Mouse (Mus musculus) cerebellum, postnatal 10 days (tissue): ENCODE data around the gene Dtx3.
A peak's percentile ranks its signal among the peaks of the same experiment; 100 is the strongest.

Experiments used
- DNase-seq, 2 experiments: peaks; one replicate each; pipeline ENCODE4 v3.0.0; 2021; ENCODE audit warnings: mixed read lengths in 2 of 2

The Dtx3 gene

DNA sequence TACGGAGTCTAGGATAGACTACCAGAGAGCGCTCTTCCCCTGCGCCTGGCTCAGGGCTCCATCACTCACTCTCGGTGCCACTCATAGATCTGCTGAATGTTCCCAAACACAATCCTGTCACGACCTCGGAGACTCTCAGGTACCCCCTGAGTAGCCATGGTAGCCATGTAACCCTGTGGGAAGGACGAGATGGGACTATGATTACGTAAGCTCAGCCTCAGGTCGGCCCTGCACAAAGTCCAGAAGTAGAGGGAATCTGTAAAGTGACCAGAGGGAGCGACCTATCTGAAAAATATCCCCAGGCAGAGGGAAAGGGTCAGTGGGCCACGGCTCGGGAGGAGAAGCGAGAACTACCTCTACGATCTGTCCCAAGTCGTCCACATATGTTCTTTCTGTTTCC is 10.0 kb downstream of the Dtx3 start:
- no peak for DNase-seq

DNA sequence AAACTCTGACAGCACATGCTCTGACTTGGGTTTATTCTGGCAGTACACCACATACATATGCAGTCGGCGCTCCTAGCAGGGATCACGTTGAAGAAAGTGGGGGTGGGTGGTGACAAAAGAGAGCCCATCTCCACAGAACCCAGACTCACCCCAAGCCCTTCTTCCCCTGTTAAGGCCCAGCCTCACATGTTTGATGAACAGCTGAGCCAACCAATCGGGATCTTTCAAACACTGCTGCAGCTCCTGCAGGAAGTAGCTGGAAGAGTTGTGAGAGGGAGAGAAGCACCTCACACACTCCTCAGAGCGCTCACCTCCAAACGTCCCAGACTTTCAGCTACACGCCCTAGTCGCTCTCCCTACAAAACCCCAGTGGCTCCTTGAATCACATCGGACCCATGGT is 10.4 kb downstream of the Dtx3 start:
- DNase-seq: peak in 1 of 2 experiments; percentile 31

DNA sequence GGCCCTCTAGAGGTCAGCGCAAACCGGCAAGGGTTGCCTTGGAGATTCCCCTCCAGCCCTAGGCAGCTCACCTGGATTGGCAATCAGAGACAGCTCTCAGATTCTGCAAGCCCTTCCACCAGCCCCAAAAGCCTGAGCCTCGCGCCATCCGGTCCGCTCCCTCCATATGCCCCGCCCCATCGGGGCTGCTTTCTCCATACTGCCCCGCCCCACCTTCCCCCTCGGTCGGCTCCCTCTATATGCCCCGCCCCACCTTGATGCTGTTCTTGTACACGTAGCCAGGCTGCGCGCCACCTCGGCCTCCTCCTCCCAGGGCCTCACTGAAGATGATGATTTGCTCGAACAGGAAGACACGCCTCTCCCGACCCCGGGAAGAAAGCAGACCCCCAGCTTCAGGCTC is 11.8 kb downstream of the Dtx3 start:
- DNase-seq: peak; percentile 25 to 31

DNA sequence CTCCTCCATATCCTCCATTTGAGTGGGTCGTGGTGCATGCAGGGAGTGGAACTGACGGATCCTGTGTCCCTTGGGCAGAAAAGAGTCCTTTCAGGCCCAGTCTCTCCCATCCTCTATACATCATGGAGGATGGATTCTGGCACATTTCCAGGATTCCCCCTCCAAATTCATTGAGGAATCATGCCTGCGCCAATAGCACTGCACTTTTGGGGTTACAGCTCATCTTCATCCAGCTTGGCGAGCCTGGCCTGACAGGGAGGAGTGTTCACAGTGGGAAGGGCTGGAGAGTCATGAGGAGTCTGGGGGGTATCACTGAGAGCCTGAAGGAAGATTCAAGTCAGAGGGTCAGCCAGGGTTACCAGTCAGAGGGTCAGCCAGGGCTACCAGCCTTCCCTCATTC is 12.9 kb downstream of the Dtx3 start:
- DNase-seq: peak in 1 of 2 experiments; percentile 17

DNA sequence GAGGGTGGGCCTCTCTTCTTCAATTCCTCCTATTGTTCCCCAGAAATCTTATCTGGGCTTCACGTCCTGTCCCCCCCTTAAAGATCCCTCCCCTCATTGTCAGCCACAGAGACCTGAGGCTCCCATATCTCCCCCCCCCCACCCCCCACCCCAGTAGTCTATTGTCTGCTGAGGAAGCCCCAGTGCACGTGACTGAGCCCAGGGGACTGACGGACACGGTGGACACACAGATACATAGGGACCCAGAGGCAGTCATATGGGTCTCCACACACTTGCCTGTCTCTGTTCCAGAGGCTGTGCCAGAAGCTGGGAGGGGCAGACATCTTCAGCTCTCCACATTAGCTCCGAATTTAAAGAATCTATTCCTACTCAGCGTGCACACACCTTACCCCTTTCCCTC is 14.0 kb downstream of the Dtx3 start:
- DNase-seq: no peak

DNA sequence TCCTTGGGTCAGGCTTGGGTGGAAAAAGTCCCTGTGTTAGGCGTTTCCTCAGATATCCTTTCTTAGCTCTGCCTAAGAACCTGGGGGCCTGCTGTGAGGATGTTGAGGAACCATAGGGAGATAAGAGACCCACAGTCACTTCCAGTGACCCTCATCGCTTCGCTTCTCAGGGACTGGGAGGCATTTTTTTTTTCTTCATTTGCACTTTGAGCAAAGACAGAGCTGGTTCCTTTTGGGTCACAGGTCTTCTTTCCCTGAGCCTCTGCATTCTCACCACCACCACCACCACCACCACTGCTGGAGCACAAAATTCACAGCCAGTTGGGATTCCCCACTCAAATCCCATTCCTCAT is 14.9 kb downstream of the Dtx3 start:
- no peak for DNase-seq

DNA sequence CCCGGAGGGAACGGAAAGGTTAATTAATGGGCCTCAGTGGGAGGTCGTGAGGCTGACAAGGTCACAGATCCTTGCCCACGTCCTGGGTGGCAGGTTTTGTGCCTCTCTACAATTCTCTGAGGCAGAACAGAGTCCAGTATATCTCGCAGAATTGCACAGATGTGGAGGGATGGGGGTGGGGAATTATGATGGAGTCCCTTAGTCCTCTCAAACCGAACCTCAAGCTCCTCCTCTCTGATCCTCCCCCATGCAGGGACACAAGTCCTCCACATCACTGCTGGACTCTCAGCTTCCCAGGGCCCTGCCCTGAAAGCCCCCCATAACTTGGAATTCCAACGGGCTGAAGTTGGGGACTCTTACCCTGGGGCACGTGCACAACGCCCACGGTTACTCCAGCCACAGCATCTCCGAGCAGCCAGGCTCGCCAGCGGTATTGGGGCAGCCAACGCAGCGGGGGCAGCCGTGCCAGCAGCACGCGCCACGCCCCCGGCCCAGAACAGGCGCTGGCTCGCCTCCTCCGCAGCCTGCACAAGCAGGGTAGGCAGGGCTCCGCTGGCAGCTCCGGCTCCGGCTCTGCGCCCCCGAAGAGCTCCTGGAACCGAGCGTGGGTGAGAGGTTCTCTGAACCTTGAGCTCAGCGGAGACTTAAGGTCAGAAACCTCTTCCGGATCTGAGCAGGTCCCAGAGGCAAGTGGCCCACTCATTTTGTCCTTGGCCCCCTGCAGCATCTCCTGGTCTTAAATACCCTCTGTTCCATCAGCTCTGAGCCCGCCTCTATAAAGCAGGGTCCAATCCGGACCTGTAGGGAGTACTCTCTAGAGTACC is 15.4 kb downstream of the Dtx3 start, which contains the start of gene Slc26a10:
TSS of gene Slc26a10 (minus strand) at position 775 of the 824 bp plus-strand sequence.
- DNase-seq: peak; percentile 65 to 79

DNA sequence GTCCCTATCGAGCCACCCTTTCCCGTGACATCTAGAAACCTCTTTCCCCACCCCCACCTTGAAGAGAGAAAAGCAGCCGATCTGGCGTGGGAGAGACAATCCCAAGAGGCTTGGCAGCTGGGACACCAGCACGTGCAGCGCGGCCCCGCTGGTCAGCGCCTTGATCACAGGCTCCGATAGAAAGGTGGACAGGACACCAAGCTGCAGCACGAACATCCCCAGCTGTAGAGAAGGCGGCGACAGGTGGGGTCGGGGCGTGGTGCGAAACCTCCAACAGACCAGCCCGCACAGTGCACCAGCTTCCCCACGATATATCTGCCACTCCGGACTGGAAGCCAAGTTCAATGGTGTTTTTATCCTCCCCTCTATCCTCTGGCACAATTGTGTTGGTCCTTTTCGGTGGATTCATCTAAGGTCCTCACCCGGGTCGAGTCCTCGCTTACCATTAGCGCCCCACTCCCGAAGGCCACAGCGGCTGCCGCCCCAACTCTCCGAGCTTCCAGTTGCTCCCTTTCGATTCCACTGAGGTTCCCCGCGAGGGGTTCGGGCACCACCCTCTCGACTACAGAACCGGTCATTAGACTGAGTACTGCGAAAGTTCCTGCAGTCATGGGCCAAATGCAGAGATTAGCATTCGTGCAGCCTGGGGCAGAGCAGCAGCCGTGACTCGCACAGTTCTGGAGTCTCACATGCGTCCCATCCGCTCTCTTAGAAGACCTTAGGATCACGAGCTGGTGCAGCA is 17.1 kb downstream of the Dtx3 start:
- DNase-seq: peak; percentile 23 to 40

DNA sequence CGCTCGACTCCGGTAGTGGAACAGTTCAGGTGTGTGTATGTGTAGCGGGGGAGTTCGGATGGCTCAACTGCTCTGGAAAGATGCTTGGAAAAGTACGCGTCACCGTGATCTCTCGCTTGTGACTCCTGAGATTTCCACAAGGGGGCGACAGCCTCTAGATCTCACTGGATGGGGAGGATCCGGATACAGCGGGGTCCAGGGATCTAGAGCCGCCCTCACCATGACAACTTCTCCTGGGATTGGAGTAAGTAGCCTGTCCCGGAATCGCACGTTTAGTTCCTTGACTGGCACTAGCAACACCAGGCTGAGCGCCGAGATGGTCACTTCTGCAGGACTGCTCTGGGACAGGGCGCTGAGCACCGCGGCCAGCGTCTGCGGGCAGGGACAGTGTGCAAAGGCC is 17.8 kb downstream of the Dtx3 start:
- DNase-seq: peak; percentile 89 to 92

DNA sequence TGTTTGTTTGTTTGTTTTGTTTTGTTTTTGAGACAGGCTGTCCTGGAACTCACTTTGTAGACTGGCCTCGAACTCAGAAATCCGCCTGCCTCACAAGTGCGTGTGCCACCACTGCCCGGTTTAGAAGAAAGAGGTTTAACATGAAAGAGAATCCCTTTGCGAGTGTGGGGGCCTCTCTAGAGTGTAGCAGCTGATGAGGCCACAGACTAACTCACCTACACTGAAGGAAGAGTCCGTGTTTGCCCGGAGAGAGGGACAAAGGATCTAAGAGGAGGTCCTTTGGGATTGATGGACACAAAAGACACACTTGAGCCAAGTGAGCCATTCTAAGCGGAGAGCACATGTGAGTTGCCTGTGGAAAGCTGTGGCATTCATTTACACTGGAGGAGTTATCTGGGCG is 18.3 kb downstream of the Dtx3 start:
- no peak for DNase-seq

DNA sequence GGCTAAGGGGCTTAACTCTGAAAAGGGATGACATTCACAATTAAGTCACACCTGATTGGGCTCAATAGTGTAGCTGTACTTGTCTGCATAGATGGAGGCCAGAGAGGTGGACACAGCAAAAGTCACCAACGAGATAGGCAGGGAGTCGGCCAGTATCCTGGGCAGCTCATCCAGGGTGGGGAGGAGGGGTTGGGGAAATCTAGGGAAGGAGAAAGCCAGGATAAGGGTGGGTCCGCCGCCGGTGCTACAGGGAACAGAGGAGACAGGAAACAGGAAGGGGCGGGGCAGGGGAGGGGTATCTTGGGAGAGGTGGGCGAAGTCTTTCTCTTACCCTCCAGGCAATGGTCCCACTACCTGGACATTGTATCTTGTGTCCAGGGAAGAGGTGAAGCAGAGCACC is 18.8 kb downstream of the Dtx3 start:
- peak in 1 of 2 experiments; percentile 7 for DNase-seq

DNA sequence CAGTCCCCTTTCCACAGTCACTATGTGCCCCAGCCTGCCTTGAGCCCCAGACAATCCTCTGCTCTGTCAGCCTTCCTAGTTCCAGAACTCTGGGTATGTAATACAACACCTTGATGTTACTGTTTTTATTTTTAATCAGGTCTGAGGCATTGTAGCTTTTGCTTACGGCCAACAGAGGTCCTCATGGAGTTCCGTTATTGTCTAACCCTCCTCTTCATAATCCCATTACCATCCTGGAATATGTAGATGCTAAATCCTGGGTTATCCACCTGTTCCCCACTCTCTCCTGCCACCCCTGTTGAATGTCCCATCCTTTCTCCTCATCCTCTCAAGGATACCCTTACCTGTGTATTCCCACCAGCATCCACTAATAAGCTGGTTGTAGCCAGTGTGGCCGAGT is 19.3 kb downstream of the Dtx3 start:
- DNase-seq: peak in 1 of 2 experiments; percentile 3

DNA sequence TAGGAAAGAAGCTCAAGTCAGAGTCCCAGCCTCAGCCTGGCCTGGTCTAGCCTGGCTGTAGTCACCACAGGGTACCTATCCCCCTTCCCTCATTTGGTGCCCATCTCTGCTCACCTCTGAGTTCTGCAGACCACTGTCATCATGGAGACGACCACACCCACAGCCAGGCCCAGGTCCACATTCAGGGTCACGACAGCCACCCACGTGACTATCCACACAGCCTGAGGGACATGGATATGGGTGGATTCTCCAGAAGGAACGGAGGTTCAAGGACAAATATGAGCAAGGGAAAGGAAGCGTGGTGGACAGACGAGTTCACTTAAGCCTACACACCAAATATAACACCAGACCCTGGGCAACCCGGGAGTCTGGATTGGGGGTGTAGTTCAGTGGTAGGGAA is 21.4 kb downstream of the Dtx3 start:
- DNase-seq: no peak

DNA sequence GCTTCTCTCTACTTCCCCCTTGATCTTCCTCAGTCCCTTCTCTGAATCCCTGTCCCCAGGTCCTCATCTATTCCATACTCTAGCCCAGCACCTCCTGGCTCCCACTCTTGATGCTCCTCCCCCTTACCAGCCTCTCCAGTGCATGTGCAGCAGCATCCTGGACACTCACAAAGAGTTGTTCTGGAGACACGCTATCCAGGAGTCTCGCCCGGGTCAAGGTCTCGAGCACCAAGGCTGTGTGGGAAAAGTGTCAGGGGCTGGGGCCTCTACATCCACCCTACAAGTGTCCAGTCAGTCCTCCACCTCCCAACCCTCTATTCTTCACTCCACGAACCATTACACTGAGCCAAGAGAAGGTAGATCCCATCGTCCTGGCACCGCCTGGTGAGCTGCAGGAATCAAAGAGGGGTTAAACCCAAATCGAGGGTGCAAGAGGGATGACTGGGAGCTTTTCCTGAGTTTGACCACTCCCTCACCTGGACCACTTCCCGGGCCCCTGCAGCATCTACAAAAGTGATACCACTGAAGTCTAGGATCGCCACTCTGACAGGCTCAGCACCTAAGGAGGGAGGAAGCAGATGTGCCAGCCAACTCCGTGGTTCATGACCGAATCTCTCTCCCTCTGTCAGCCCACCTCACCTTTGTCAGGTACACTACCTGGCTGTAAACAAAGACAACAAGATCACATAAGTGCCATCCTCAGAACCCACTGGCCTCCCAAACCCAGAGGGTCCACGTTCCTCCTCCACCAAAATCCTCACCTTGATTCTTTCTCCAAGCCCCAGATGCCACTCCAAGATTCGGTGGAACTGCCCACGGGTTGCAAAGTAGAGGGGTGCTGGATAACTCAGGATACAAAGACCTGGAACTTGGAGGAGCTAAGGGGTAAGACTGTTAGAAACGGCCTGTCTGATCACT is 22.1 kb downstream of the Dtx3 start:
- DNase-seq: peak in 1 of 2 experiments; percentile 11

DNA sequence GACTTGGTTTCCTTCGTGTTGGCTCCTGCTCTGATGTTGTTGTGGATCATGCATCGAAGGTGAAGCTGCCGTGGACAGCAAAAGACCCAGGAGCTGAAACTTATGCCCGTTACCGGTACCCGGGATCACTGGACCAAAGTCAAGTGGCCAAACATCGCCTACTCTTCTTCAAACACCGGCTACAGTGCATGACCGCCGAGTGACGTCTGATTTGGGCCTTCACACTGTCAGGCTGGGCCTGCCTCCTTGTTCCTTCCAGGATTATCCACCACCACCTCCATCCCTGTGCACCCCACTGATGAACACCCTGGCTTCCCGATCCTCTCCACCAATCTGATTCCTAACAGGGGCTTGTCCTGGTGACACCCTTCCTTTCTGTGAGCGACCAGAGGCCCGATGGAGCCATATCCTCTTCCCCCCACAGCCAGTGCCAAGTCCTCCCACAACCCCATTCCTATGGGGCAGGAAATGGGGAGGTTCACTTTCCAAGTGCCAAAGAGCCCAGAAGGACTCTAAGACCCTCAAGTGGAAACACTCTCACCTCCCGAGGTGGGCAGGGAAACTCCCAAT is 23.8 kb downstream of the Dtx3 start:
- no peak for DNase-seq

DNA sequence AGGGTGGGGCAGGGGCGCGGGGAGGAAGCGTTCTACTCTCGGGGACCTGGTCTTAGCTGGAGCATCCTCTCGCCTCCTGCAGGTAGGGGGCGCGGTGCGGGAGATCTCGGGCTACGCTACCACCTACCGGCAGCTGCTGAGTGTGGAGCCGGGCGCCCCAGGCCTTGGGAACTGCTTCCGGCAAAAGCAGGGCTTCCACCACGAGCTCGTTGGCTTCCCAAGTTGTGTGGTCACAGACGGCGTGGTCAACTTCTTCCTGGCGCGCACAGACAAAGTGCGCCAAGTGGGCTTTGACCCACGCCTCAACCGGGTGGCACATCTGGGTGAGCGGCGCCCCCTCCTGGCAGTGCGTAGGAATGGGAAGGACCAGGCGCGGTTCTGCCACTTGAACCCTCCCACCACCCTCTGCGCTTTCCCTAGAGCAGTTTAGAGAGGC is 24.7 kb downstream of the Dtx3 start:
- peak; percentile 76 to 78 for DNase-seq

DNA sequence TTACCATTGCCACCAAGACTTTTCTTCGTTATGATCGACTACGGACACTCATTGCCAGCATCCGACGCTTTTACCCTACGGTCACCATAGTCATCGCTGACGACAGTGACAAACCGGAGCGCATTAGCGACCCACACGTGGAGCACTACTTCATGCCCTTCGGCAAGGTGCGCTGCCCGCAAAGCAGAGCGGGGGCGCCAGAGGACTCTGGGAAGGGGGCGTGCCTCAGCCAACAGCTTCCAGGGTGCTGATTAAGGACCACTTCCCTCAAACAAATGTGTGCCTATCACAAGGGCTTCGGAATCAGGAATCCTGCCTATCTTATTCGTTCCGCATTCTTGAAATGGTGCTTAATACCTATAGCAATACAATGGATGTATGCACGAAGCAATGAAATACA is 25.5 kb downstream of the Dtx3 start:
- peak; percentile 71 for DNase-seq

DNA sequence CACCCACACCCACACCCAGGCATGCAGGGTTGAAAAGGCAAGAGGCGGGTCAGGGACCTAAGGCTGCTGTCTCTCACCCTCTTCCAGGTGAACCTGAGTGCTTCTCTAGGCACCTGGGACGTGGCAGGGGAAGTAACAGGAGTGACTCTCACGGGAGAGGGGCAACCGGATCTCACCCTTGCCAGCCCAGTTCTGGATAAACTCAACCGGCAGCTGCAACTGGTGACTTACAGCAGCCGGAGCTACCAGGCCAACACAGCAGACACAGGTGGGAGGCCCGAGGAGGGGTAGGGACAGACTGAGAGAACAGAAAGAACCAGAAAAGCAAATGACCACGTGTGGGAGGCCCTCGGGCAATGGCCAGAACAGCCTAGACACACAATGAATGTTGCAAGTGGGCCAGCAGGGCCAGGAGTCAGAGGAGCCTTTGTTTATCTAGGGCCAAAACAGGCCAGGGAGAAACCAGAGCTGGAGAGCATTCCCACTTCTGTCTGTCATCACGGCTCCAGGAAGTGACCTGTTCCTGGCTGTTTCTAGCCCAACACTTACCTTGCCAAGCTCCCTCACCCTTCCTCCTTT is 27.8 kb downstream of the Dtx3 start:
- DNase-seq: peak in 1 of 2 experiments; percentile 13

DNA sequence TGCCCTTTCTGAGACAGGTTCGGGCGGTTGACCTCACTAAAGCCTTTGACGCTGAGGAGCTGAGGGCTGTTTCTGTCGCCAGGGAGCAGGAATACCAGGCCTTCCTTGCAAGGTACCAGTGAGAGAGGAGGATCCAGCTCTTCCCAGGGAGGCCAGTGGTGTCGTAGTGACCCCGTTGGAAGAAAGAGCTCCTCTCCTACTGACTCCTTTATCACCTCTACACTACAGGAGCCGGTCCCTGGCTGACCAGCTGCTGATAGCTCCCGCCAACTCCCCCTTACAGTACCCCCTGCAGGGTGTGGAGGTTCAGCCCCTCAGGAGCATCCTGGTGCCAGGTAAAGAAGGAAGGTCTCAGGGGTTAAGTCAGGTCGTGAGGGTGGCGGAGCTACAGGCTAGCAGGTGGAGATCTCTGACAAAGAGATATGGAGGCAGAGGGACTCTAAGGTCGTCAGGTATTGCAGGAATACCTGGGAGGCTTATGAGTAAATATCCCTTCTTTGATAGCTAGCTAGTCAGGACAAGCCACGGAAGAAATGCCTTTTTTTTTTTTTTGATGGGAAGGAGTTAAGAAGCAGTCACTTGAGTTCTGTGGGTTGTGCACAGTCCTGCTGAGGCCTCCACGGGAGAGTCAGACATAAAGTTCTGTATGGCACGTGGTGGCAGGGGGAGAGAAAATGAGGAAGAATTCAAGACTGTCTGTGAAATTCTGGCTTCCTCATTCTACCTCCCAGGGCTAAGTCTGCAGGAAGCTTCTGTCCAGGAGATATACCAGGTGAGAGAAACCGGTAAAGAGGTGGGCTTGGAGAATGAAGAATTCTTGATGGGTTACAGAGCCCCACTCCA is 28.5 kb downstream of the Dtx3 start:
- DNase-seq: peak; percentile 14 to 24

DNA sequence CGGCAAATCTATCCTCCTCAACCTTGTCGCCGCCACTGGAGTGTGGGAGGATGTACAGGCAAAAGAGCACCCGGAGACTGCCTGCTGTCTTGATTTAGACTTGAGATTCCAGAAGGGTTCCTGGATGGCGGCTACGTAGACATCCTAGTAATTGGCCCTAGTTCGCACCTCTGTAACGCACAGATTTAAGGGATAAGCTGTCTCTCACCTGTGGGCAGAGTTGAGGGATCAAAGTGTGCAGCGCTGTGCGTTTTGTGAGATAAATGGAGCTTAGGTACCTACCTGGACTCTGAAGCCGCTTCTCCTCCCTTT is 29.2 kb downstream of the Dtx3 start:
- no peak for DNase-seq

DNA sequence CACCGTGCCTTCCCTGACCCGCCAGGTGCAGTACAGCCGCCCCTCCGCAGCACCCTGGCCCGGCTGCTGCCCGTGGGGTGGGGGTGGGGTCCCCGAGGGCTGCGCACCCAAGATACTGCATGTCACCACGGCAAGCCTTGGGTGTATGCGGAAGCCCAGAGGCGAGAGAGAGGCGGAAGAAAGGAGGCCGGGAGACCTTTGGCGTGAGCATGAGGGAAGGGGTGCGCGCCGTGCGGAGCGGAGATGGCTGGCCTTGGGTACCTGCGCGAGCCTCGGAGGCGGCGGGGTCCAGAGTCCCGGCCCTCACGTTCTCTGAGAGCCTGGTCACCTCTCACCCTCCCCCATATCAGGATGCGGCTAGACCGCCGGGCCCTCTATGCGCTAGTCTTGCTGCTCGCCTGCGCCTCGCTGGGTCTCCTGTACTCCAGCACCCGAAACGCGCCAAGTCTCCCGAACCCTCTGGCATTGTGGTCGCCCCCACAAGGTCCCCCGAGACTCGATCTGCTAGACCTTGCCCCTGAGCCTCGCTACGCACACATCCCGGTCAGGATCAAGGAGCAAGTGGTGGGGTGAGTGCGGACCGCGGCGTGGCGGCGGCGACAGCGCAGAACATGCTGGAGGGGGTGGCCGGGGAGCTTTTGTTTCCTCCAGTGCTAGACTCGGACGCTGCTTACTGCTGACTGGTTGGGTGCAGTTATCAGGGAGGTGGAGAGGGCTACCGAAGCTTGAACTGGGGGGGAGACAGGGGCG is 29.7 kb downstream of the Dtx3 start:
- peak; percentile 72 to 75 for DNase-seq
